Mouse (Mus musculus): Measurements from ENCODE around the gene Rnf157.
"Not testable (repeated sequence)": the region's sequence is repeated elsewhere in the genome, so short reads cannot be mapped to it uniquely, and the experiment has no call there.

The Rnf157 gene

DNA sequence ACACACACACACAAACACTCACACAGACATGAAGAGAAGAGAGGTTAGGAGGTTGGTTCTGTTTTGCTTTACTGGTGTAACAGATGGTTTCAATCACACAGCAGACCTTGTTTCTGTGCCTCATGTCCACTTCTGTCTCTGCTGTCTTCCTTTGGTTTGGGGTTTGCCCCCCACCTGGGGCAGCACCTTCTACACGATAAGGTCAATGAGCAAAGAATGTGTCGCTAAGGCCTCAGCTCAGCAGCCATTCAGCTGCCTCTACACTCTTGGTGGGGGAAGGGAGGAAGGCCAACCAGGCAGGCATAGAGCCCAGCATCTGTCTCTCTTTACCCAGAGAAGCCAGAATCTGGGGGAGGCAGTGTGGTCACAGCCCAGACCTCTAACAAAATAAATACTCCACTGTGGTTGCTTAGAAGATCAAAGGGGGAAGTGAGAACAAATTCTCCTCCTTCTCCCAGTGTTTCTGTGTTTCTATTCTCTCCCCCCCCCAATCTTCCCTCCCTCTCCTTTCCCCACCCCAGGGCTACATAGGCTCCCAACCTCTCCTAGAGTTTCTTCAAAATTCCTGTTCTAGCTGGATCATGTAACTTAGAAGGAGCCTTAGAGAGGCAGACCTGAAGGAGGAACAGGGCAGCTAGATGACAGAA, 5.5 kb upstream of the Rnf157 start:
- DNase-seq (ENCODE audit: low read depth, low spot score), result no peak

DNA sequence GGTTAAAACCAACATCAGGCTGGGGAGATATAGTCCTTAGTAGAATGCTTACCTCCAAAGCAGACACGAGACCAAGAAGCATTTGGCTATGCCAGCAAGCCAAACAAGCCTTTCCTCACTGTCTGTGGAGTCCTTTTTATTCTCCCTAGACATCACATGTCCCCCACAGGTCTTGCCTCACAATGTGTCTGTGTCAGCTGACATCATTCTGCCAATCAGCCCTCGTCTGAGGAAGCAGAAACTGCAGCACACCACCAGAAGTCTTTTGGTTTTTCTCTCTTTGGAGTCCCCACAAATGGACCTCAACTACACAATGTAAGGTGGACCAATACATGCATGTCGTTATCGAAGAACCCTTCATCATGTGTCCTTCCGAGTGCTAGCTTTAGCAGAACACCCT, 4.2 kb upstream of the Rnf157 start:
- no peak for DNase-seq (ENCODE audit: low read depth, low spot score)

DNA sequence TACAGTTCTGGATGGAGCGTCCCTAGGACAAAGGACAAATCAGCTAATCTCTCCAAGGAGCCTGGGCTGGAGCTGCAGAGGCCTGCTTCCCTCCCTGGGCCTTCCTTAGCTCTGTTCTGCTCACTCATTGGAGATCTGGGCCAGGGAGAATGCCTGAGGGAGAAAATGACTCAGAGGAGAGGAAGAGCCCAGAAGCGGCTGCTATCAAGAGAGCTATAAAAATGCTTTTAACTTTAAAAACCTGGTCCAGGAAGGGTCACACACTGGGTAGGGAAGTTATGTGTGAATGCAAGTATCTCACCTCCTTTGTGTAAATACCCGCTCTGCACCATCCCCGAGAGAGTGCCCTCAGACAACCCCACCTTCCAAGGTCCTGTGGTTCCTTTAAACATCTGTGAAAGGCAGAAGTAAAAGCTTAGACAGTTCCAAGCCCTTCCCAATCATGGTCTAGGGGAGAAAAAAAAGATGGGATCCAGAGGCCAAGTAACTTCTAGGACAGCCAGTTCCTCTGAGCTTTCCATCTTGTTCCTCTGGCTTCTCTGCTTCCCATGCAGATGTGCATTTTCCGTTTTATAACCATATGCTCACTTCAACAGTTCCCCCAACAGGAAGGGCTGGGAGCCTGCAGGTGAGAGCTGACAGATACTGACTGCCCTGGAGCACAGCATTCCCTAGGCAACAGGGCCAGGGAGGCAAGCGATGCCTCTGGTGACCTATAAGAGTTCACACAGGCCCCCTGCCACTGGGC, 3.5 kb upstream of the Rnf157 start:
- peak; percentile 59 for DNase-seq (ENCODE audit: low read depth, low spot score)

DNA sequence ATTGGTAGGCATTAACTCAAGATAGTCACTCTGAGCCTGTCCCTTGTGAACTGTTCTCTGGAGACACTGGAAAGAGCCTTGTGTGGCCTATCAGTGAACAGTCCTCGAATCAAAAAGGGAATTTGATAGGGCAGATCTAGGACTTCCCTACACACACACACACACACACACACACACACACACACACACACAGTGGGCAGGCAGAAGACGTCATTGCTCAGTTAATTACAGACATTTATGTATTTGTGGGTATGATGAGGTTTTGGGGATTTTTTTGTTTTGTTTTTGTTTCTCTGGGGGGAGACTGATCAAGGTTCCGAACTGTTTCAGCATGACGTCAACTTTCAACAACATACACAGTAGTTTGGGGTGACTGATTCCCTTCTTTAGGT, 795 bp upstream of the Rnf157 start:
- peak; percentile 51 for DNase-seq (ENCODE audit: low read depth, low spot score)

DNA sequence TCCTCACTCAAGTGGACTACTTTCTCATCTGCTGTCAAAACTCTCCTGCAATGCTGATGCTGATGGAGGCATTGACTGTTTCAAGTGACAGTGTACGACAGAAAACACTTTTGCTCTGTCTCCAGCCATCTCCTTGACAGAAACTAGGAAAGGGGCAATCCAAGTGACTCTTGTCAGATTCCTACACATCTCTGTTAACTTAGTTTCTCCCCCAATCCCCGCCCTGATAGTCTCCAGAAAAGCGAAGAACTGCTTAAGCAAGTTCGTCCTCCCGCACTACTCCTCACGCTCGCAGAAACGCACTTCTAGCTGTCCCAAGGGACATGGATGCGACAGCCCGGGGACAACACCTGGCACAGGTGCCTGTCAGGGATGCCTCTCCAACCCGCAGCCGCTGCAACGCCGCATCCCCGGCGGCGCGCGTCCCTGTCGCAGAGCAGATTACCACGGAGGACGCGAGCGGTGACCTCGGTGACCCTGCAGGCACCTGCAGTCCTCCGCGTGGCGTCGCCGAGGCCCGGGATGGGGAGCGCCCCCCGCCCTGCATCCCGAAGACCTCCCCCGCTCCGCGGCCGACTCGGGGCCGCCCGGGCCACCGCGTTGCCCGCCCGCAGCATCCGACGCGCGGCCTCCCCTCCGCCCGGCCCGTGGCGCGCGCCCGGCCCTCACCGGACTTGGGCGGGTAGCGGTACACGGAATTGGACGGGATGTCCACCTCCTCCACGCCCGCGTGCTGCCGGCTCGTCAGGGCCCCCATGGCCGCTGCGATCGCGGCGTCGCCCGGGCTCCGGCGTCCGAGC, 604 bp downstream of the Rnf157 start:
- peak; percentile 47 for DNase-seq (ENCODE audit: low read depth, low spot score)

DNA sequence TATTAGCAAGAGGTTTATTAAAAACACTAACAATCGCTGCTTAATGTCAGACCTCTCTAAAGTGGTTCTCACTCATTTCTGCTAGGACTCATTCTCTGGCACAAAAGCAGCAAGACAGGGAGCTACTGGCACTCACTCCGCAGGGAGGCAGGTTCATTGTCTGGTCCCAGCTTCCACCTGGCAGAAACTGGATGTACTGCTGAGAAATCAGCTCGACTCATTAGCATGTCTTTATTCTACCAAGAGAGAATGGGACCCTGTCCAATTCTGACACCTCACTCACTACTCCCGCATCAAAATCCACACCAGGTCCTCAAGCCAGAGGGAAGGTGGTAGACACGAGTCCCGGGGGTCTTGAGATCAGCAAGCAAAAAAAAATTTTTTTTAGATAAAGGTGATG, 1.2 kb downstream of the Rnf157 start:
- DNase-seq (ENCODE audit: low read depth, low spot score), result peak; percentile 85

DNA sequence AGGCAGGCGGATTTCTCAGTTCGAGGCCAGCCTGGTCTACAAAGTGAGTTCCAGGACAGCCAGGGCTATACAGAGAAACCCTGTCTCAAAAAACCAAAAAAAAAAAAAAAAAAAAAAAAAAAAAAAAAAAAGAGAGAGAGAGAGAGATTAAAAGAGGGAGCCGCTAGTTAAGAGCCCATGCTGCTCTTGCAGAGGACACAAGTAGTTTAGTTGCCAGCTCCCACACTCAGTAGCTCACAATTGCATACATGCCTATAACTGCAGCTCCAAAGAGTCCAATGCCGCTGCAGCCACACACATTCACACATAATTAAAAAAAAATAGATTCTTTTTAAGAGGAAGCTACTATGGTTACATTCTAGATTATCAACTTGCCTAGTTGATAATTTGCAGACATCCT, 2.4 kb downstream of the Rnf157 start:
- DNase-seq (ENCODE audit: low read depth, low spot score), result not testable (repeated sequence)

DNA sequence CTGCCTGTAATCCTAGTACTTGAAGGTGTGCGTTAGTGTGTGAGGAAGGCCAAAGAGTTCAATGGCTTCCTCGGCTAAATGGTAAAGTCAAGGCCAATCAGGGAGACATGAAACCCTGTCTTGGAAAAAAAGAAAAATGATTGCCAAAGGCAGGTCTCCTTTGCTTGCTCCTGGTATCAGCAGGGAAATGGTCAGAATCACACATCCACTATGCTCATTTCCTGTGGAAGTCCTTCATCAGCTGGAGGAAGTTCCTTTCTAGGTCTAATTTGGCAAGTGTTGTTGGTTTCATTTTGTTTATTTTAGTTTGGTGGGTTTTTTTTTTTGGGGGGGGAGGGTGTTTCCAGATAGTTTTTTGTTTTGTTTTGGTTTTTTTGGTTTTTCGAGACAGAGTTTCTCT, 3.8 kb downstream of the Rnf157 start:
- DNase-seq (ENCODE audit: low read depth, low spot score), result no peak

DNA sequence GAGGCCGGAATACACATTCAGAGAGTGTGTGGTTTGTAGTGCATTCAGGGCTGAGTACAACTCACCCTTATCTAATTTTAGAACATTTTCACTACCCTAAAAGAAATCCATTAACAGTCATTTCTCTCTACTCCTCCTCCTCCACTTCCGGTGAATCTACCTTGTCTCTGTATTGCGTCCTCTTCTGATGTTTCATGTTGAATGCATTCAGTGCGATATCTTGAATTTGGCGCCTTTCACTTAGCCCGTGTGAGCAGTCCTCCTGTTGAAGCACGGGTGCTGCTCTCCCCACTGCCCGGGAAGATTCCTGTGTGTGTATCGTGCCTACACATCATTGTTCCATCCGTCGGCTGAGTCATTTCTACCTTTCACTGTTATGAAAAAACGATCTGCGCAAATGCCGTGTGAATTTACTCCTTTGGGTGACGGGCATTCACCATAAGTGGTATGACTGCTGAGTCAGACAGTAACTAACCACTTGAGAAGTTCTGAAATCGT, 6.6 kb downstream of the Rnf157 start:
- DNase-seq (ENCODE audit: low read depth, low spot score), result peak; percentile 63

DNA sequence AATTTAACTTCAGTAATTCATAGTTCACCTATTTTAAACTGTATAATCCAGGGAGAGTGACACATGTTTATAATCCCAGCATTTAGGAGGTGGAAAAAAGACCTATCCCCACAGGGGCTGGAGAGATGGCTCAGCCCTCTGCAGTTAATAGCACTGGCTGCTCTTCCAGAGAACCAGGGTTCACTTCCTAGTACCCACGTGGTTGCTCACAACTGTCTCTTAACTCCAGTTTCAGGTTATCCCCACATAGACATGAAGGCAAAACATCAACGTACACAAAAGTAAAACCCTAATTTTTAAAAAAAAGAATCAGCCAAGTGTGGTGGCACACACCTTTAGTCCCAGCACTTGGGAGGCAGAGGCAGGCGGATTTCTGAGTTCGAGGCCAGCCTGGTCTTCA, 7.2 kb downstream of the Rnf157 start:
- DNase-seq (ENCODE audit: low read depth, low spot score), result no peak

DNA sequence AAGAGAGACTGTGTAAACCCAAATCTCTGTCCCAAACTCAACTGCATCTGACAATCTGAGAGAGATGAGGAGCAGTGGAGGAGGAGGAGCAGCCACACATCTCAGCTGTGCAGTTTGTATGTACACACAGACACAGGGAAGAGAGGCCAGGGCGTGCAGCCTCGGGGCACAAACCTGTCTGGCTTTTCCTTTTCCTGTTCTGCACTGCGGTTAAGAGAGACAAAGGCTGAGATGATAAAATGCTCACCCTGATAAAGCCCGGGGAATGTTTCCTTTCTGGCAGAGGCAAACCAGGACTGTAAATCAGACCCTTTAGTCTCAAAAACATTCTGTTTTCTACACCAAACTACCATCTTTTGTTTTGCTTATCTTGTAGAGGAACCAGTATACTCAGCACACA, 12.3 kb downstream of the Rnf157 start:
- DNase-seq (ENCODE audit: low read depth, low spot score), result no peak

DNA sequence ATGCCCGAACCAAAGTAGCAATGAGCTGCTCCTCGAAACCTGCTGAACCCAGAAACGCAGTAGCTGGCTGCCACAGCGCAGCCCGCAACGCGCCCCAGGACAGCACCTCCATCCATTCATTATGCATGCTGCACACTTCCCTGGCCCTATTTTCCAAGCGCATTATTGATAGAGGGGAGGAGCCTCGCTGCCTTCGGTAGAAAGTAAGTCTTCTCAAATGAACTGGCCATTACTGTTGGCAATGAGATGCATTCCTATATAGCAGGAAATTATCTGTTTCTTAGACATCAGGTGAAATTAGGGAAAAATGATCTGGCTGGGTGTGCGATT, 14.5 kb downstream of the Rnf157 start:
- DNase-seq (ENCODE audit: low read depth, low spot score), result no peak

DNA sequence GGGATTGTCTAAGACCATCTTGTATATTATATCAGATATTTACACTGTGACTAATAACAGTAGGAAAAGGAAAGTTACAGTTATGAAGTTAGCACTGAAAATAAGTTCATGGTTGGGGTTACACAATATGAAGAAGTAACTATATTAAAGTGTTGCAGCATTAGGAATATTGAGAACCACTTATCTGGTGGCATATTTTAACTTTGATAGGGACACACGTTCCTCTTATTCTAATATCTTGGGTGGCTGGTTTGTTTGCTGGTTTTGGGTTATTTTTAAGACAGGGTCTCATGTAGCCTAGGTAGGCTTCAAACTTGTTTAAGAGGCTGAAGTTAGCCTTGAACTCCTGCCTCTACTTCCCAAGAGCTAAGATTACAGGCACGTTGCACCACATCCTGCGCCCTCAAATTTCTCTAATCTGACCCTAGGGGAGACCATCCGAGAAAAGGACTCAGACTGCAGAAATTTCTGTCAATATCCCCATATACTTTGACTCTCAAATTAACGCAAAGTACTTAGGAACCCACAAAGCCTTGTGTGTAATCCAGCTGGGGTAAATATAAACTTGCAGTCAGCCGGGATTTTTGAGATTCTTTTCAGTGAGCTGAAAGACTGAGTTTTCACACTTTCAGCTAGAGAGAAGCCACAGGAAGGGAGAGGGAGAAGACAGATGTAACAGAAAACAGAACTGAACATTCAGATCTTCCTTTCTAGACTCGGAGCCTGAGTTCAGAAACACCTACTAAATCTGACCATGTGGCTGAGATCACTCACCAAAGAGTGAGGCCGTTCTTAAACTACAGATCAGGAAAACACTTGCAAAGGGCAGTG, 15.1 kb downstream of the Rnf157 start:
- peak; percentile 30 for DNase-seq (ENCODE audit: low read depth, low spot score)

DNA sequence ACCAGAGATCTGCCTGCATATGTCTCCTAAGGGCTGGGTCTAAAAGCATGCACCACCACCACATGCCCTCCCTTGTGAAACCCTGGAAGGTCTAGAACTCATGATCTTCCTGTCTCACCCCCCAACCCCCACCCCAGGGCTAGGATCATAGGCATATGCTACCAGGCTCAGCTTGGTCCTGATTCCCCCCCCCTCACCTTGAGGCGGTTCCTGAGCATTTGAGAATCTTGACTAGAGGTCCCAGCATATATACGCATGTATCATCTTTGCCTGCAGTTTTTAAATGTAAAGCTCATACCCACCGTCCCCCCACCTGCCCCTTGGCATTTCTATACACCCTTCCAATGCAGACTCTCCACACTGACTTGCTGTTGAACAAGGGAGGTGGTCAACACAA, 15.9 kb downstream of the Rnf157 start:
- no peak for DNase-seq (ENCODE audit: low read depth, low spot score)

DNA sequence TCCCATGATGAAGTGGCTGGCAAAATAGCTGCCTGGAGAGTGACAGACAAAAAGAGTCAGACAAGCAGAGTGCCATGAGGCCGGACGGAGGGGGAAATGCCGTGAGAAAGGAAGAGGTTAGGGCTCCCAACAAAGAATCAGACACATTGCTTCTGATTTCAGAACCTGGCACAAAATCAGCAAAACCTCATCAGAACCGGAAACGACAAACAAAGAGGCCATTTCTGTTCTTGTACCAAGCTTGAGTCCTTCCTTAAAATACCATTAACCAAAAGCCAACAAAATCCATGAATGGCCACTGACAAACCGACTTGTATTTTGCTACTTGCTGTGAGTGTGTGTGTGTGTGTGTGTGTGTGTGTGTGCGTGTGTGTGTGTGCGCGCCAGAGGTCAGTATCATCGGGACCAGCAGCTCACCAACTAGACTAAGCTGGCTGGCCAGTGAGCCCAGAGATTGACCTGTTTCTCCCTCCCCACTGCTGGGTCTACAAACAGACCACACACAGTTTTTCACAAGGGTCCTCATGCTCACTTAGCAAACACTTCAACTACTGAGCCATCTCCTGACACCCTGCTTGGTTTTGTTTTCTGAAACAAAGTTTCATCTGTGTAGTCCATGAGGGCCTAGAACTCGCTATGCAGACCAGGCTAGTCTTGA, 16.4 kb downstream of the Rnf157 start:
- DNase-seq (ENCODE audit: low read depth, low spot score), result no peak

DNA sequence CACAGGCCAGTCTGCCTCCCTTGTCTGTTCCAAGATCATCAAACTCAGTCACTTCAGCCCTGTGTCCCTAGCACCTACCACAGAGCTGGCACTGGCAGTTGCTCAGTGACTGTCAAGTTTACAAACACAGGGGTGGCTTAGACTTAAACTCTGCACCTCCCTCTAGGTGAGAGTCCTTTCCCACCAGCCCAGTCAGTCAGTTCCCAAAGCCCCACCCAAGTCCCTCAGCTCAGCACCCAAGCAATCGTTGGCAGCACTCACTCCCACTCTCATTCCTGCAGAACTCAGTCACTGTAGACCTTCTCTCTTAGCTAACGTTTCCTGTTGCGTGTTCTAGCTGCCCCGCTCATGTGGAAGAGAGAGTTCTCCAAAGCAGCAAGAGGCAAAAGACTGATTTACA, 18.1 kb downstream of the Rnf157 start:
- no peak for DNase-seq (ENCODE audit: low read depth, low spot score)

DNA sequence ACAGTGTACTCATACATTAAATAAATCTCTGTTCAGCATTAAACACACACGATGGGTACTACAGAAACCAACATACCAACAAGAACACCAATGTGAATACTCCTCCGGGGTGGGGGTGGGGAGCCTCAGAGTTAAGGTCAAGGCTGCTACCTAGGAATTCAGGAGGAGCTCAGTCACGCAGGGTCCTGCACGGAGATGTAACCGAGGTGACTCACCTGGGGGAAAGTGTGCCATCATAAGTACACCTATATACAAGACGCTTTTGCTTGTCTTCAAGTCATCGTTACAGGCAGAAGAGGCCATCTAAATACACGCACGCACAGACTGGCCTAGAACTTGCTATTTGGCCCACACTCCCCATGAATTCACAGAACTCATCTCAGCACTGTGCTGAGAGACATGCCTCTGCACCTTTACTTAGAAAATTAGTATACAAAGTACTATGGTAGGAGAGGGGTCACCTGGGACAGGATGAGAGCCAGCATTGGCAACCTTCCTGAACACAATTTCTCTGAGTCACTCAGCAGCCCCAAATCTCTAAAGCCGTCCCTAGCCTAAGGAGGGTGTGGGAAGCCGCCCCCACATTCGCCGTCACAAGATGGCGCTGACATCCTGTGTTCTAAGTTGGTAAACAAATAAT, 23.9 kb downstream of the Rnf157 start:
- DNase-seq (ENCODE audit: low read depth, low spot score), result peak; percentile 87

DNA sequence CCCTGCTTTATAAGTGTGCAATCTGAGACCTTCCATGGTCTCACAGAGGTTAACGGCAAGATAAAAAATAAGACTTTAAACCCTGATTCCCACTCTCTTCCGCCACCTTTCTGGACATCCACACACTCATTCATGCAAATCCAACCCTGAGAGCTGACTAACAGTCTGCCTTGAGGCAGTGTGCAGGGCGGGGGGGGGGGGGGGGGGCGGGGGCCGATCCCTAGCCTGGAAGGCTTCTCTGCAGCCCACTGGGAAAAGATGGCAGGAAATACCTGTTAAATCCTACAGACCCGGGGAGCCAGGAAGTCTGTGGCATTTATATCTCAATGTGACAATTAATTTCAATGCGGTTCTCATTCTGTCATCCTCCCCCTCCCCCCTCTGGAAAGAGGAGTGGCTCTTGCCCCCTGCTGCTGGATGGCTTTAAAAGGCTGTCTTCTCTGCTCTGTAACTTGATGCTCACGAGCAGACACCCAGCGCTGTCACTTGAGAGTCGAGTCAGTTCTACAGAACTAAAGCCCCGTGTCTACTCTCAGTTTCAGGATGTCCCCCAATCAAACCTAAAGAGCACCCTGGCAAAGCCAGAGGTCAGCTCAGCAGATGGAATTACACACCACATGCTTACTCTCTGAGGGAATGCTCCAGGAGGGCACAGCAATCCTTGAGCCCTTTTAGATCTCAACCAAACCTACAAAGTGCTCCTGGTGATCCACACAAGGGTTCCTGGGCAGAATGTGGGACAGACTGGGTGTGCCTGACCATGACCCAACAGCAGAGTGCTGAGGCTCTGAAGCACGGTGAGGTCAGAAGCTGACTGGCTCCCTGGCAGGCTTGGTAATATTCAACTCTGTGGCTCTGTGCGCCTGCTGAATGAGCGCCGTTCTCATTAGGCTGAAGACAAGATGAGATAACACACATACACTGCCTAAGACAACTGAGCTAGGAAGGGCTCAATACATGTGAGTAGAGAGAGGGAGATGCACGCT, 25.5 kb downstream of the Rnf157 start:
- DNase-seq (ENCODE audit: low read depth, low spot score), result peak; percentile 23

DNA sequence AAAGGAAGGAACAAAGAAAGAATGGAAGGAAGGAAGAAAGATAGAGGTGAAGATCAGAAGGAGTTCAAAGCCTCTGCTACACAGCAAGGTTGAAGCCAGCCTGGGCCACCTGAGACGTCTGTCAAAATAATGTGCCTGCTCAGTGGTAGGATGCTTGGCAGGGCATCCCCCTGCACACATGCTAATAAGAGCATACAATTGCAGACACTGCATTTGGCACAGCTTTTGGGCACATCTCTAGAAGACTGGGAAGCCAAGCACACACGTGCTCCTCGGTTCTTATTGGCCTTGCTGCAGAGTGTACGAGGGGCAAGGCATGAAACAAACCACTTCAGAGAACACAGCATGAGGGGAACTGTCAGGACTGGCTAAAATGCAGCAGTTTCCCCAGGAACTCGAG, 26.8 kb downstream of the Rnf157 start:
- DNase-seq (ENCODE audit: low read depth, low spot score), result no peak

DNA sequence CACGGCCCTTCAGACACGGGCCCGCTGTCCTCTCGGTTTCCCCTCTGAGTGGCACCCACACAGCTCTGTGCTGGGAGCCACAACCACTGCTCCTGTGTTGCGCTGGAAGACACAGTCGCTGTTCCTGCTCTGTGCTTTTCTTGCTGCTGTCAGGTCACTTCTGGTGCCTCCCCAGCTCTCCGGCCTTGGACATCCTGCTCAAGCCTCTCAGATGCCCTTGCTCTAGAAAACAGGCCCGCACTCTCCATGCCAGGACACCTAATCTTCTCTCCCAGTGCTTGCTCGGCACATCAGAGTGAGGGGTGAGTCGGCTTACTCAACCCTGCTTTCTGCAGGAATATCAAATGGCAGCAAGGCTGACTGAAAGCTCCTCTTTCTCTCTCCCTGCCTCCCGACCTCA, 28.7 kb downstream of the Rnf157 start:
- DNase-seq (ENCODE audit: low read depth, low spot score), result no peak
